Mouse (Mus musculus): ENCODE measurements around the gene Pagr1a.

DNA sequence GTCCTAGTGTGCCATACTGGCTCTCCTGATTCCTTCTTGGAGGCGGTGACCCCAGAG, 41.4 kb downstream of the Pagr1a start, which contains the start of gene Cdipt:
- TF ChIP-seq MAX (IDR thresholded peaks at IDR 0.05) (no peak), MYOD1 (IDR thresholded peaks at IDR 0.05; ENCODE audit: control insufficient read depth, insufficient read length, low read depth) (no peak), USF1 (IDR thresholded peaks at IDR 0.05; ENCODE audit: low read depth) (no peak), CTCF (IDR thresholded peaks at IDR 0.05; ENCODE audit: control insufficient read depth, insufficient read depth, insufficient read length) (no peak)

Measured in C2C12 (cell line).